Mouse (Mus musculus): ENCODE measurements around the gene Mark1. TPM values are rescaled to one million over a fixed set of nuclear protein-coding genes. Genes with fewer than 3 reads are reported as not detected.

Mark1 gene
- polyA plus RNA-seq, 1 experiment, result not detected

GRCm38 (mm10) chr1:184965682-184966360 is 33.5 kb downstream of the Mark1 start:
- Histone ChIP-seq H3K27me3 (ENCODE audit: control insufficient read depth, insufficient read depth, insufficient read length) (peaks cover 6% of the 10 kb centered on the region), H3K36me3 (ENCODE audit: control insufficient read depth, insufficient read depth) (no peaks in the 10 kb centered on the region), H3K79me2 (ENCODE audit: control insufficient read depth, insufficient read depth) (no peaks in the 10 kb centered on the region), H3K4me3 (no peak overlapping the region), H3ac (ENCODE audit: control insufficient read depth, insufficient read length) (no peak overlapping the region), H3K4me2 (ENCODE audit: low read depth) (no peak overlapping the region)
- TF ChIP-seq MYOD1 (IDR thresholded peaks at IDR 0.05; ENCODE audit: control insufficient read depth in 1 of 3, insufficient read length in 2 of 3, low read depth in 2 of 3) (no peak), MAX (IDR thresholded peaks at IDR 0.05; ENCODE audit: low read depth) (no peak), USF1 (IDR thresholded peaks at IDR 0.05; ENCODE audit: low read depth) (no peak), TCF3 (IDR thresholded peaks at IDR 0.05; ENCODE audit: insufficient read length, low read depth) (no peak), REST (IDR thresholded peaks at IDR 0.05; ENCODE audit: insufficient read depth, insufficient read length) (no peak), SRF (IDR thresholded peaks at IDR 0.05; ENCODE audit: control insufficient read depth, insufficient read length, low read depth) (no peak), TCF12 (IDR thresholded peaks at IDR 0.05; ENCODE audit: insufficient read depth, poor library complexity, severe bottlenecking) (no peak), E2F4 (IDR thresholded peaks at IDR 0.05; ENCODE audit: insufficient read depth) (no peak), CEBPB (IDR thresholded peaks at IDR 0.05; ENCODE audit: insufficient read depth, poor library complexity, severe bottlenecking) (no peak)

- Histone ChIP-seq H3K36me3 (ENCODE audit: control insufficient read depth, insufficient read depth) (no peaks in the 10 kb centered on the region), H3K79me2 (ENCODE audit: control insufficient read depth, insufficient read depth) (no peaks in the 10 kb centered on the region), H3K4me3 (no peak overlapping the region), H3ac (ENCODE audit: control insufficient read depth, insufficient read length) (no peak overlapping the region), H3K27me3 (ENCODE audit: control insufficient read depth, insufficient read depth, insufficient read length) (peaks cover 15% of the 10 kb centered on the region), H3K4me2 (ENCODE audit: low read depth) (no peak overlapping the region)
- no peak for TF ChIP-seq CEBPB (IDR thresholded peaks at IDR 0.05; ENCODE audit: insufficient read depth, poor library complexity, severe bottlenecking)
- no peak for TF ChIP-seq MYOD1 (IDR thresholded peaks at IDR 0.05; ENCODE audit: control insufficient read depth in 1 of 3, insufficient read length in 2 of 3, low read depth in 2 of 3)
- no peak for TF ChIP-seq POLR2AphosphoS2 (IDR thresholded peaks at IDR 0.05; ENCODE audit: insufficient read length, low read depth)
- TF ChIP-seq TCF3 (IDR thresholded peaks at IDR 0.05; ENCODE audit: insufficient read length, low read depth), result no peak
- TF ChIP-seq MYOG (IDR thresholded peaks at IDR 0.05; ENCODE audit: control insufficient read depth in 1 of 3, insufficient read depth in 1 of 3, insufficient read length in 2 of 3, low read depth in 2 of 3), result no peak
- no peak for TF ChIP-seq POLR2A (IDR thresholded peaks at IDR 0.05; ENCODE audit: insufficient read length, low read depth)
- no peak for TF ChIP-seq E2F4 (IDR thresholded peaks at IDR 0.05; ENCODE audit: insufficient read depth)
- TF ChIP-seq REST (IDR thresholded peaks at IDR 0.05; ENCODE audit: insufficient read depth, insufficient read length), result no peak
These were observed 36.2 kb downstream of the Mark1 start for GRCm38 (mm10) chr1:184963121-184963693.

- Histone ChIP-seq H3K4me3 (no peak overlapping the region), H3K27me3 (ENCODE audit: control insufficient read depth, insufficient read depth, insufficient read length) (peaks cover 15% of the 10 kb centered on the region), H3K79me2 (ENCODE audit: control insufficient read depth, insufficient read depth) (no peaks in the 10 kb centered on the region), H3ac (ENCODE audit: control insufficient read depth, insufficient read length) (no peak overlapping the region), H3K36me3 (ENCODE audit: control insufficient read depth, insufficient read depth) (no peaks in the 10 kb centered on the region), H3K4me2 (ENCODE audit: low read depth) (no peak overlapping the region)
- no peak for TF ChIP-seq MYOD1 (IDR thresholded peaks at IDR 0.05; ENCODE audit: control insufficient read depth in 1 of 3, insufficient read length in 2 of 3, low read depth in 2 of 3)
- no peak for TF ChIP-seq POLR2AphosphoS2 (IDR thresholded peaks at IDR 0.05; ENCODE audit: insufficient read length, low read depth)
- TF ChIP-seq E2F4 (IDR thresholded peaks at IDR 0.05; ENCODE audit: insufficient read depth), result no peak
- TF ChIP-seq CEBPB (IDR thresholded peaks at IDR 0.05; ENCODE audit: insufficient read depth, poor library complexity, severe bottlenecking), result no peak
- no peak for TF ChIP-seq POLR2A (IDR thresholded peaks at IDR 0.05; ENCODE audit: insufficient read length, low read depth)
- TF ChIP-seq REST (IDR thresholded peaks at IDR 0.05; ENCODE audit: insufficient read depth, insufficient read length), result no peak
- TF ChIP-seq MYOG (IDR thresholded peaks at IDR 0.05; ENCODE audit: control insufficient read depth in 1 of 3, insufficient read depth in 1 of 3, insufficient read length in 2 of 3, low read depth in 2 of 3), result no peak
- no peak for TF ChIP-seq TCF12 (IDR thresholded peaks at IDR 0.05; ENCODE audit: insufficient read depth, poor library complexity, severe bottlenecking)
- no peak for TF ChIP-seq SRF (IDR thresholded peaks at IDR 0.05; ENCODE audit: control insufficient read depth, insufficient read length, low read depth)
- no peak for TF ChIP-seq MAX (IDR thresholded peaks at IDR 0.05; ENCODE audit: low read depth)
- no peak for TF ChIP-seq USF1 (IDR thresholded peaks at IDR 0.05; ENCODE audit: low read depth)
- TF ChIP-seq TCF3 (IDR thresholded peaks at IDR 0.05; ENCODE audit: insufficient read length, low read depth), result no peak
These were observed 37.5 kb downstream of the Mark1 start for GRCm38 (mm10) chr1:184961853-184962252.

- TF ChIP-seq MAX (IDR thresholded peaks at IDR 0.05; ENCODE audit: low read depth) (no peak), POLR2AphosphoS2 (IDR thresholded peaks at IDR 0.05; ENCODE audit: insufficient read length, low read depth) (no peak), REST (IDR thresholded peaks at IDR 0.05; ENCODE audit: insufficient read depth, insufficient read length) (no peak), TCF3 (IDR thresholded peaks at IDR 0.05; ENCODE audit: insufficient read length, low read depth) (no peak), TCF12 (IDR thresholded peaks at IDR 0.05; ENCODE audit: insufficient read depth, poor library complexity, severe bottlenecking) (no peak), USF1 (IDR thresholded peaks at IDR 0.05; ENCODE audit: low read depth) (no peak), MYOD1 (IDR thresholded peaks at IDR 0.05; ENCODE audit: control insufficient read depth in 1 of 3, insufficient read length in 2 of 3, low read depth in 2 of 3) (no peak), MYOG (IDR thresholded peaks at IDR 0.05; ENCODE audit: control insufficient read depth in 1 of 3, insufficient read depth in 1 of 3, insufficient read length in 2 of 3, low read depth in 2 of 3) (no peak), POLR2A (IDR thresholded peaks at IDR 0.05; ENCODE audit: insufficient read length, low read depth) (no peak), E2F4 (IDR thresholded peaks at IDR 0.05; ENCODE audit: insufficient read depth) (no peak)
- no peak overlapping the region for H3K4me2 ChIP-seq (ENCODE audit: low read depth)
- H3K4me3 ChIP-seq, result no peak overlapping the region
- H3K79me2 ChIP-seq (ENCODE audit: control insufficient read depth, insufficient read depth), result no peaks in the 10 kb centered on the region
- H3K36me3 ChIP-seq (ENCODE audit: control insufficient read depth, insufficient read depth), result no peaks in the 10 kb centered on the region
- H3ac ChIP-seq (ENCODE audit: control insufficient read depth, insufficient read length), result no peak overlapping the region
- peaks cover 15% of the 10 kb centered on the region for H3K27me3 ChIP-seq (ENCODE audit: control insufficient read depth, insufficient read depth, insufficient read length)
These were observed 40.6 kb downstream of the Mark1 start for GRCm38 (mm10) chr1:184958818-184959217.

Data from myocyte (in vitro differentiated cells).